Mouse (Mus musculus) embryonic fibroblast, embryonic 13.5 days (primary cell): ENCODE results near the gene Kpna2. TPM values are rescaled to one million over a fixed set of nuclear protein-coding genes. Genes with fewer than 3 reads are reported as not detected.
A peak's percentile ranks its signal among the peaks of the same experiment; 100 is the strongest.
"Not testable (repeated sequence)": the region's sequence is repeated elsewhere in the genome, so short reads cannot be mapped to it uniquely, and the experiment has no call there.

Source experiments
- H3K27ac ChIP-seq: 2 replicates; pipeline ENCODE4 v1.5.1; 2012; ENCODE audit warnings: low read length, control low read depth, inconsistent platforms; ENCODE audit not compliant: insufficient read depth
- H3K4me1 ChIP-seq: 2 replicates; pipeline ENCODE4 v1.6.1; 2011; ENCODE audit warnings: low read length; ENCODE audit not compliant: control insufficient read depth, insufficient read depth
- H3K4me3 ChIP-seq: 2 replicates; pipeline ENCODE4 v1.5.1; 2011; ENCODE audit warnings: mild to moderate bottlenecking, control low read depth, low read length; ENCODE audit not compliant: insufficient read depth
- CTCF ChIP-seq: IDR thresholded peaks from 2 replicates; pipeline ENCODE4 v1.5.1; 2011; ENCODE audit warnings: mild to moderate bottlenecking, control low read depth, low read length, moderate library complexity, borderline replicate concordance; ENCODE audit not compliant: insufficient read depth
- POLR2A ChIP-seq: IDR thresholded peaks from 2 replicates; pipeline ENCODE4 v1.6.1; 2011; ENCODE audit warnings: low read depth, mild to moderate bottlenecking, control low read depth, low read length, moderate library complexity
- polyA plus RNA-seq: library from polyadenylated mRNA; stranded (reverse); fragments of >200 nt; gene quantifications from 2 replicates; pipeline ENCODE4 v1.2.4, GENCODE M21; 2011; ENCODE audit warnings: low read depth; ENCODE audit not compliant: missing spikeins, insufficient read length

Kpna2 gene
- polyA plus RNA-seq, 1 experiment, result 225 TPM

GRCm38 (mm10) chr11:107029536-107029935 is 30.2 kb upstream of the Kpna2 start:
- no peak for TF ChIP-seq CTCF
- no peak for TF ChIP-seq POLR2A
- H3K27ac ChIP-seq, result no peak overlapping the region
- no peak overlapping the region for H3K4me3 ChIP-seq
- H3K4me1 ChIP-seq, result no peaks in the 10 kb centered on the region; the same call in none of the 2 replicates

- TF ChIP-seq CTCF, result no peak
- TF ChIP-seq POLR2A, result no peak
- no peaks in the 10 kb centered on the region; the same call in none of the 2 replicates for H3K4me1 ChIP-seq
- no peak overlapping the region for H3K27ac ChIP-seq
- peak overlapping the region; percentile 56 for H3K4me3 ChIP-seq
Observed at GRCm38 (mm10) chr11:107028754-107029153, 29.4 kb upstream of the Kpna2 start.

- Histone ChIP-seq H3K4me3 (peak overlapping the region; percentile 56), H3K4me1 (no peaks in the 10 kb centered on the region; the same call in none of the 2 replicates), H3K27ac (no peak overlapping the region)
- TF ChIP-seq POLR2A (no peak), CTCF (no peak)
Observed at GRCm38 (mm10) chr11:107028275-107028618, 28.9 kb upstream of the Kpna2 start.

- Histone ChIP-seq H3K4me1 (no peaks in the 10 kb centered on the region; the same call in none of the 2 replicates), H3K27ac (no peak overlapping the region), H3K4me3 (peak overlapping the region; percentile 73)
- TF ChIP-seq POLR2A, result peak; percentile 40; the same call in 1 of the 2 replicates
- no peak for TF ChIP-seq CTCF
Observed at GRCm38 (mm10) chr11:107027431-107028274, 28.3 kb upstream of the Kpna2 start.

- Histone ChIP-seq H3K27ac (no peak overlapping the region), H3K4me1 (no peaks in the 10 kb centered on the region; the same call in none of the 2 replicates), H3K4me3 (0 out of 2 replicates have a peak overlapping the region, but pooled peaks have one; percentile 73)
- TF ChIP-seq POLR2A, result no peak
- no peak for TF ChIP-seq CTCF
Observed at GRCm38 (mm10) chr11:107026554-107027430, 27.5 kb upstream of the Kpna2 start.

DNA sequence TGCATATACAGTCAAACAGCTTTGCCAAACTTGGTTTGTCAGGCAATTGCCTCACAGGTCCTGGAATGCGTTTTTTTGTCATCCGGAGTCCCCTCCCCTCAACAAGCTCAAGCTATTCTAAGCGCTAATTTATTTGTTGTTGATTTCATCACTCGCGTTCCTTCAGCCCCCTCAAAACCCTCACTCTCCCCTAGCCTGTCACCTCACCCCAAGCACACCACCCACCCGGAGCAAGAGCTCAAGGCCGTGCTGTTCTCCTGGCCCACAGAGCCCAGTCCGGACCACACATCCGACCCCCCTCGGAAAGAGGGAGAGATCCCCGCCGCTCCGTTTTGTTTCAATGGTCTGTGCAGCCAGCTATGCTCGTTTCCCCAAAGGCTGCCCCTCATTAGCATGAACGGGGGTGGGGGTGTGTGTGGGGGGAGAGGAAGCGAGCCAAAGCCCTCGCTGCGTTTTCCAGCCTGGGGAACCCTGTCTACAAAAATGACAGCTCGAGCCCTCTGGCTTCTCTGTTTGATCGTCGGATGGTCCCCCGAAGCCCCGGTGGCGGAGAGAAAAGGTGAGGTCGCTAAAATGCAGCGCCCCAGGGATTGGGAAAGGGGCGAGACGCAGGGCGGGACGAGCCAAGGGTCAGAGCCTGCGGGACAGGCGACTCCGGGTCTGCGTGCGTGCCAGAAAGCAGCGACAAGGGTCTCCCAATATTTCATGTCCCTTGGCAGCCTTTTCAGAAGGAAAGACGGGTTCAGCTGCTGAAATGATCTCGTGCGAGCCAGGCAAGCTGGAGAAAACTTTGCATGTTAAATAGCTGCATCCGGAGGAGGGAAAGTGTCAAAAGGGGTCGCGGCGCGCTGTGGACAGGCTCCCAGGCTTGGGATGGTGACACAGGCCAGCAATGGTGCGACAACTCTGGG is 26.3 kb upstream of the Kpna2 start, which contains the start of gene 1810010H24Rik:
1810010H24Rik (plus strand) TSS at position 271 of the 911 bp plus-strand sequence.
- peak within 1 kb of the TSS; percentile 16 for H3K4me3 ChIP-seq
- TF ChIP-seq POLR2A (no peak), CTCF (no peak)
- no peak within 1 kb of the TSS for H3K27ac ChIP-seq
- no peaks in the 10 kb centered on the region; the same call in none of the 2 replicates for H3K4me1 ChIP-seq

- Histone ChIP-seq H3K4me1 (no peaks in the 10 kb centered on the region; the same call in none of the 2 replicates), H3K27ac (no peak overlapping the region), H3K4me3 (no peak overlapping the region)
- TF ChIP-seq POLR2A, result no peak
Observed at GRCm38 (mm10) chr11:107024406-107024805, 25.1 kb upstream of the Kpna2 start.

- TF ChIP-seq CTCF, result no peak
- TF ChIP-seq POLR2A, result no peak
- H3K4me3 ChIP-seq, result no peak overlapping the region
- H3K27ac ChIP-seq, result no peak overlapping the region
- no peaks in the 10 kb centered on the region; the same call in none of the 2 replicates for H3K4me1 ChIP-seq
Observed at GRCm38 (mm10) chr11:107022050-107022683, 22.8 kb upstream of the Kpna2 start.

- H3K4me3 ChIP-seq, H3K27ac ChIP-seq, H3K4me1 ChIP-seq: not testable (repeated sequence)
Observed at GRCm38 (mm10) chr11:107019722-107020121, 20.4 kb upstream of the Kpna2 start.
